Mouse (Mus musculus) lung, embryonic 16.5 days (tissue): ENCODE results near the gene Tubgcp6. TPM values are rescaled to one million over a fixed set of nuclear protein-coding genes. Genes with fewer than 3 reads are reported as not detected.
A peak's percentile ranks its signal among the peaks of the same experiment; 100 is the strongest.

Source experiments
- ATAC-seq: fragments of 200-750 bp; cut with Nextera tagmentation; 2 replicates; pipeline ENCODE4 v1.8.0; 2017; ENCODE audit warnings: low read depth, mild to moderate bottlenecking, moderate library complexity
- H3K27ac ChIP-seq: fragments of 300-500 bp; sonication (generic); 2 replicates; pipeline ENCODE4 v1.5.1; 2014; ENCODE audit warnings: mild to moderate bottlenecking, control low read depth, low read length
- H3K27me3 ChIP-seq: fragments of 300-500 bp; sonication (generic); 2 replicates; pipeline ENCODE4 v1.6.1; 2014; ENCODE audit warnings: low read depth, low read length, mixed read lengths; ENCODE audit not compliant: control insufficient read depth, insufficient read depth
- H3K36me3 ChIP-seq: fragments of 300-500 bp; sonication (generic); 2 replicates; pipeline ENCODE4 v1.6.1; 2014; ENCODE audit warnings: low read length; ENCODE audit not compliant: control insufficient read depth, insufficient read depth
- H3K4me1 ChIP-seq: fragments of 300-500 bp; sonication (generic); replicated peaks from 2 replicates; pipeline ENCODE4 v1.6.1; 2014; ENCODE audit warnings: low read length, mixed read lengths; ENCODE audit not compliant: control insufficient read depth, insufficient read depth
- H3K4me2 ChIP-seq: fragments of 300-500 bp; sonication (generic); 2 replicates; pipeline ENCODE4 v1.6.1; 2014; ENCODE audit warnings: low read depth, low read length, control low read depth
- H3K4me3 ChIP-seq: fragments of 300-500 bp; sonication (generic); 2 replicates; pipeline ENCODE4 v1.5.1; 2014; ENCODE audit warnings: mild to moderate bottlenecking, low read length, control low read depth
- H3K9ac ChIP-seq: fragments of 300-500 bp; sonication (generic); 2 replicates; pipeline ENCODE4 v1.6.1; 2014; ENCODE audit warnings: low read length, control low read depth
- H3K9me3 ChIP-seq: fragments of 300-500 bp; sonication (generic); 2 replicates; pipeline ENCODE4 v1.6.1; 2016; ENCODE audit warnings: low read length; ENCODE audit not compliant: control insufficient read depth
- WGBS: fragments of 180-500 bp; shearing (Covaris S2); extraction: QIAGEN DNeasy Blood & Tissue Kit; methylation state at CpG from one replicate; pipeline ENCODE4 v1.1.7; 2014; 5-methylcytosine and 5-hydroxymethylcytosine counted together
- polyA plus RNA-seq: library from polyadenylated mRNA; unstranded; fragments of >200 nt; fragmentation: Nextera tagmentation; extraction: Ambion mirVana; gene quantifications from 2 replicates; pipeline ENCODE4 v1.2.1, GENCODE M21; 2015

The Tubgcp6 gene
- polyA plus RNA-seq, 1 experiment from 2014 or later: 15.7 TPM

GRCm38 (mm10) chr15:89064891-89065290 lies 58.0 kb downstream of the Tubgcp6 start:
- Histone ChIP-seq H3K4me3 (no peak overlapping the region), H3K27me3 (peaks cover 47% of the 10 kb centered on the region), H3K36me3 (no peaks in the 10 kb centered on the region), H3K9ac (no peak overlapping the region), H3K9me3 (no peaks in the 10 kb centered on the region), H3K27ac (no peak overlapping the region), H3K4me1 (no peaks in the 10 kb centered on the region), H3K4me2 (no peak overlapping the region)
- no peak for ATAC-seq
- WGBS: 91% methylated on average over 5 of the region's 5 CpGs

DNA sequence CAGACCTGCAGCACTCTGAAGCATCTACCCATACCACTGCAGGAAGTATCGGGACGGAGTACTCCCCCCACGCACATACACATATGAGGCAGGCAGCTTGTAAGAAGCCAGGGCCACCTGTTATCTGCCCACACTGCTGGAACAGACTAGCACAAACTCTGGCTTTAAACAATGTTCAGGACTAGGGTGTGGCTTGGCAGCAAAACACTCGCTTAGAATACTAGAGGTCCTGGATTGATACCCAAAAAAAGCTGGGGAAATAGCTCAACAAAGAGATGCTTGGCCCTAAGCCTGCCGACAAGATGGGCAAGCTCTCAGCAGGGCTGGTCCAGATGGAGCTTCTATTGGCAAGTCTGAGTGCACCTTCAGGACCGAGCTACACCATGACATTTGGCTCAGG lies 59.4 kb downstream of the Tubgcp6 start:
- H3K4me1 ChIP-seq: no peaks in the 10 kb centered on the region; the same call in 1 of the 2 replicates
- no peak overlapping the region for H3K4me2 ChIP-seq
- WGBS: 65% methylated on average over 6 of the region's 6 CpGs
- H3K27ac ChIP-seq: no peak overlapping the region
- peaks cover 49% of the 10 kb centered on the region for H3K27me3 ChIP-seq
- no peak for ATAC-seq
- no peak overlapping the region for H3K9ac ChIP-seq
- H3K9me3 ChIP-seq: no peaks in the 10 kb centered on the region
- H3K4me3 ChIP-seq: no peak overlapping the region
- H3K36me3 ChIP-seq: no peaks in the 10 kb centered on the region

- Histone ChIP-seq H3K4me2 (no peak overlapping the region), H3K9me3 (no peaks in the 10 kb centered on the region), H3K4me3 (no peak overlapping the region), H3K27me3 (peaks cover 49% of the 10 kb centered on the region), H3K4me1 (no peaks in the 10 kb centered on the region; the same call in 1 of the 2 replicates), H3K9ac (no peak overlapping the region), H3K27ac (no peak overlapping the region), H3K36me3 (no peaks in the 10 kb centered on the region)
- 54% methylated on average over 7 of the region's 7 CpGs for WGBS
- no peak for ATAC-seq
Observed at GRCm38 (mm10) chr15:89063001-89063400, 59.9 kb downstream of the Tubgcp6 start.

DNA sequence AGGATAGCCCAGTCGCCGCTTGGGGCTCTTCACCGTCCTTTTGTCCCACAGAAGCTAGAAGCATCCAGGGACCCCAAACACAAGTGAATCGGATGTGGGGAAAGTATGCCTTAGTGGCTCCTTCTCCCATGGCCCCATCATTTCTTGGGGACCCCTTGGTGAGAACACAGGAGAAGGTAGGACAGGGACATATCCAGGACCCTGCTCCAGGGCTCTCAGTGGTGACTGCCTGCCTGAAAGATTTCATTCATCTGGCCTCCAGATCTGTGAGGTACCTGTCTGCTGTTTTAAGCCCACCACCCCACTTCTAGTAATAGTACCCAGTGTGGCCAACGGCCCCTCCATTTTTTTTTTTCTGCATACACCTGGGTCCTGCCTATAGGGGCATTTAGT lies 60.4 kb downstream of the Tubgcp6 start:
- WGBS: 82% methylated on average over 5 of the region's 5 CpGs
- H3K4me2 ChIP-seq: no peak overlapping the region
- no peak overlapping the region for H3K27ac ChIP-seq
- H3K9ac ChIP-seq: no peak overlapping the region
- ATAC-seq: no peak
- H3K36me3 ChIP-seq: no peaks in the 10 kb centered on the region
- H3K9me3 ChIP-seq: no peaks in the 10 kb centered on the region
- H3K4me1 ChIP-seq: no peaks in the 10 kb centered on the region; the same call in 1 of the 2 replicates
- no peak overlapping the region for H3K4me3 ChIP-seq
- H3K27me3 ChIP-seq: peaks cover 48% of the 10 kb centered on the region

- H3K4me3 ChIP-seq: no peak overlapping the region
- 87% methylated on average over 6 of the region's 6 CpGs for WGBS
- ATAC-seq: no peak
- peaks cover 46% of the 10 kb centered on the region for H3K27me3 ChIP-seq
- H3K36me3 ChIP-seq: no peaks in the 10 kb centered on the region
- no peaks in the 10 kb centered on the region; the same call in 1 of the 2 replicates for H3K4me1 ChIP-seq
- H3K9ac ChIP-seq: no peak overlapping the region
- H3K27ac ChIP-seq: no peak overlapping the region
- H3K4me2 ChIP-seq: no peak overlapping the region
- H3K9me3 ChIP-seq: no peaks in the 10 kb centered on the region
Observed at GRCm38 (mm10) chr15:89061761-89062517, 61.0 kb downstream of the Tubgcp6 start.

GRCm38 (mm10) chr15:89060811-89061460 lies 62.0 kb downstream of the Tubgcp6 start:
- no peak for ATAC-seq
- no peak overlapping the region for H3K4me3 ChIP-seq
- H3K27ac ChIP-seq: no peak overlapping the region
- WGBS: 81% methylated on average over 12 of the region's 12 CpGs
- no peak overlapping the region for H3K9ac ChIP-seq
- H3K4me1 ChIP-seq: no peaks in the 10 kb centered on the region; the same call in 1 of the 2 replicates
- H3K4me2 ChIP-seq: no peak overlapping the region; the same call in 1 of the 2 replicates
- no peaks in the 10 kb centered on the region for H3K36me3 ChIP-seq
- peaks cover 37% of the 10 kb centered on the region for H3K27me3 ChIP-seq
- no peaks in the 10 kb centered on the region for H3K9me3 ChIP-seq

- peak; percentile 29; the same call in 1 of the 2 replicates for ATAC-seq
- Histone ChIP-seq H3K4me2 (peak overlapping the region; percentile 86), H3K9ac (peak overlapping the region; percentile 61), H3K4me3 (peak overlapping the region; percentile 51), H3K27ac (no peak overlapping the region), H3K9me3 (no peaks in the 10 kb centered on the region), H3K27me3 (peaks cover 36% of the 10 kb centered on the region), H3K4me1 (no peaks in the 10 kb centered on the region; the same call in 1 of the 2 replicates), H3K36me3 (no peaks in the 10 kb centered on the region)
- WGBS: under 1% methylated on average over 33 of the region's 48 CpGs
Observed at GRCm38 (mm10) chr15:89060032-89060681, 62.8 kb downstream of the Tubgcp6 start.

GRCm38 (mm10) chr15:89059161-89059931 lies 63.6 kb downstream of the Tubgcp6 start, which contains the start of gene Panx2:
Gene Panx2 (plus strand): TSS chr15:89059734.
- under 1% methylated on average over 47 of the region's 57 CpGs for WGBS
- Histone ChIP-seq H3K27me3 (peaks cover 36% of the 10 kb centered on the region), H3K27ac (no peak within 1 kb of the TSS), H3K4me3 (peak within 1 kb of the TSS; percentile 51), H3K4me1 (no peaks in the 10 kb centered on the region; the same call in 1 of the 2 replicates), H3K9me3 (no peaks in the 10 kb centered on the region), H3K36me3 (no peaks in the 10 kb centered on the region), H3K4me2 (peak within 1 kb of the TSS; percentile 86), H3K9ac (peak within 1 kb of the TSS; percentile 61)
- 0 out of 2 replicates have a peak, but pooled peaks have one; percentile 21 for ATAC-seq
